Mouse (Mus musculus) frontal cortex, adult 2 months (tissue): ENCODE data around the gene Gm340. TPM values are rescaled to one million over a fixed set of nuclear protein-coding genes. Genes with fewer than 3 reads are reported as not detected.

ENCODE experiments used
- DNase-seq, 2 experiments: peaks; one replicate each; pipeline ENCODE4 v3.0.0; 2022; ENCODE audit warnings: low spot score in 1 of 2; ENCODE audit errors: extremely low spot score in 1 of 2
- polyA plus RNA-seq: library from polyadenylated mRNA; depleted of rRNA; stranded (reverse); fragments of >200 nt; gene quantifications from 2 replicates; pipeline ENCODE4 v1.2.3, GENCODE M21; 2012; rRNA removed

Gene Gm340
- polyA plus RNA-seq, 1 experiment: 2.7 TPM

GRCm38 (mm10) chr19:41611683-41612082 is 29.5 kb downstream of the Gm340 start:
- DNase-seq: no peak

GRCm38 (mm10) chr19:41613325-41614087 is 31.3 kb downstream of the Gm340 start:
- peak in 1 of 2 experiments; percentile 10 for DNase-seq

- DNase-seq: no peak
These were observed 33.5 kb downstream of the Gm340 start for GRCm38 (mm10) chr19:41615606-41616224.

GRCm38 (mm10) chr19:41616274-41616673 is 34.1 kb downstream of the Gm340 start:
- no peak for DNase-seq

- DNase-seq: no peak
These were observed 34.9 kb downstream of the Gm340 start for GRCm38 (mm10) chr19:41617102-41617501.

GRCm38 (mm10) chr19:41618153-41618657 is 36.0 kb downstream of the Gm340 start:
- DNase-seq: peak in 1 of 2 experiments; percentile 28

GRCm38 (mm10) chr19:41618771-41619385 is 36.7 kb downstream of the Gm340 start:
- DNase-seq: no peak

GRCm38 (mm10) chr19:41620366-41621092 is 38.4 kb downstream of the Gm340 start:
- no peak for DNase-seq

- DNase-seq: no peak
These were observed 46.8 kb downstream of the Gm340 start for GRCm38 (mm10) chr19:41628970-41629369.

- DNase-seq: peak in 1 of 2 experiments; percentile 83
These were observed 47.4 kb downstream of the Gm340 start for GRCm38 (mm10) chr19:41629532-41629931.

GRCm38 (mm10) chr19:41634099-41634498 is 51.9 kb downstream of the Gm340 start:
- DNase-seq: no peak

- no peak for DNase-seq
These were observed 52.8 kb downstream of the Gm340 start for GRCm38 (mm10) chr19:41634999-41635398.

Other genes with a start within 250 kb of the Gm340 start
- 2.3 and 3.1 TPM in 2 replicates for gene Pik3ap1, start 197.3 kb upstream of the Gm340 start, polyA plus RNA-seq
- 3.1 and 3.5 TPM in 2 replicates for gene Lcor, start 99.7 kb upstream of the Gm340 start, polyA plus RNA-seq
- 18.7 and 28.3 TPM in 2 replicates for gene Slit1, start 161.3 kb downstream of the Gm340 start, polyA plus RNA-seq
- 3.5 and 3.8 TPM in 2 replicates for gene Arhgap19, start 219.7 kb downstream of the Gm340 start, polyA plus RNA-seq
- 10.8 and 11.1 TPM in 2 replicates for gene Frat1, start 247.6 kb downstream of the Gm340 start, polyA plus RNA-seq